Mouse (Mus musculus) mouse embryonic stem cell (cell line): Measurements from ENCODE around the gene Mettl7a2.

Experiments
- in situ Hi-C, 2 experiments: fragments of 300-500 bp; cut with MboI; formaldehyde crosslinking; loops; 1 replicate in 1 of 2; 3 replicates in 1 of 2; pipeline ENCODE4 v1.14.3; 2019 to 2020; ENCODE audit warnings: low sequenced_read_pairs in 2 of 2, low pct_unique_long_range_greater_than_20kb in 1 of 2, mixed read lengths in 1 of 2; ENCODE audit not compliant: unreplicated experiment in 1 of 2

Gene Mettl7a2

GRCm38 (mm10) chr15:100385705-100386104 lies 32.7 kb downstream of the Mettl7a2 start:
- in situ Hi-C loops, result no loop called here

- in situ Hi-C loops, result no loop called here
These were observed 34.7 kb downstream of the Mettl7a2 start for GRCm38 (mm10) chr15:100387544-100388223.

DNA sequence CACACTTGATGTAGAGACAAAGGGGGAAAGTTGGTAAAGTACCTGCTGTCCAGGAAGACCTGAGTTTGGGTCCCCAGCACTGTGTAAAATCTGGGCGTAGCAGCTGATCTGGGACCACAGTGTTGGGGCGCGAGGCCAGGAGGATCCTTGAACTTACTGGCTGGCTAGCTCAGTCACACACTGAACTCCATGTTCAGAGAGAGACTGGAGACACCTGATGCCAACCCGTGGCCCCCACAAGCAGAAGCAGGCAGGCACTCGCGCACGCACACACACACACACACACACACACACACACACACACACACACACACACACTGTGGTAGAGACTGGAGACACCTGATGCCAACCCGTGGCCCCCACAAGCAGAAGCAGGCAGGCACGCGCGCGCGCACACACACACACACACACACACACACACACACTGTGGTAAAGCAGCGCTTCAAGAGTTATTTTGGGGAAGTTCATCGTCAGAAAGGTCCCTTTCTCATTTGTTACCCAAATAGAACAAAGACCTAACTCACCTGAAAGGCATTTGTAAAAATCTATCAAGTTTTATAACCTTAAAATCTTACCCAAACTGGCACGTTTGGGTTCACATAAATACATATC lies 35.3 kb downstream of the Mettl7a2 start:
- in situ Hi-C loops, result no loop called here

GRCm38 (mm10) chr15:100388886-100389285 lies 35.9 kb downstream of the Mettl7a2 start:
- in situ Hi-C loops, result no loop called here

DNA sequence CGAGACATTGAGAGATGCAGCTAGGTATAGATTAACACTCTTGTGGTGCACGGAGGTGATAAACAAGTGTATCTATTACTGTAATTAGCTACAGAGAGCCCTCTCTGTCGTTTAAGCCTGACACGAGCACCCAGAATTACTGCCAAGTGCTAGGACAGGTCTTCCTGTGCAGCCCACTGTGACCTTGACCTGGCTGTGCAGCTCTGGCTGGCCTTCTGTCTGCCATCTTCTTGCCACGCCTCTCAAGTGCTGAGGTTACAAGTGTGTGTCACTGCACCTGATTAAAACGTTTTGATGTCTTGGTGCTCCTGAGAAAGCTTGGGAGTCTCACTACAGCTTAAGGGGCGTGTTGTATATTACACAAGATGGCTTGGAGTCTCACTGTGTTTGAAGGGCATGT lies 38.1 kb downstream of the Mettl7a2 start:
- in situ Hi-C loops, result no loop called here

- in situ Hi-C loops, result no loop called here
These were observed 38.6 kb downstream of the Mettl7a2 start for GRCm38 (mm10) chr15:100391599-100391998.

GRCm38 (mm10) chr15:100393016-100393415 lies 40.0 kb downstream of the Mettl7a2 start:
- in situ Hi-C loops, result no loop called here

GRCm38 (mm10) chr15:100395561-100395960 lies 42.6 kb downstream of the Mettl7a2 start:
- in situ Hi-C loops, result no loop called here

DNA sequence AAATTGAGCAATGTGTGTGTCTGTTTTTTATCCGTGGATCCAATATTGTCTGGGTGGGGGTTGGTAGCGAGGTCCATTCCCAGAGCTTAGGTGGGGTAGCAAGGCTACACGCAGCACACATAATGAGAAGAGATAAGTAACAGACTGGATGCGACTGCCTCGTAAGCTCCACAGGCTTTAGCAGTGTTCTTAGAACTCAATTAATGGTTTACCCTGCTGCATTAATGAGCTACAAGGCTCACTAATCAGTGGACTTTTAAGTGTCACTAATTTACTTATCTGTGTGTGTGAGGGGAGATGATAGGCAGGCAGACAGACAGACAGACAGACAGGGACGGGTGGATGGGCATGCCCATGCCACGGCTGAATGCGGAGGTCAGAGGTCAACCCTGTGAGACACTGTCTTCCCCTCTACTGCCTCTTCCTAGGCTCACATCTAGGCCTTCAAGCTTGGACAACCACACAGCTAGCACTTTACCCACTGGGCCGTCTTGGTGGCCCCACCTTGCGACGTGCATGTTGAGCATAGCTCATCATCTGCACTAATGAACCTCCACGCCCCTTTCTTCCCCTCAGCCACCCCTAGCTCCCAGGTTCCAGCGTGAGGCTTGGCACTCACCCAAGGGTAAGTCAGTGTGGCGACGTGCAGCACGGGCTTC lies 47.7 kb downstream of the Mettl7a2 start:
- in situ Hi-C loops, result no loop called here

DNA sequence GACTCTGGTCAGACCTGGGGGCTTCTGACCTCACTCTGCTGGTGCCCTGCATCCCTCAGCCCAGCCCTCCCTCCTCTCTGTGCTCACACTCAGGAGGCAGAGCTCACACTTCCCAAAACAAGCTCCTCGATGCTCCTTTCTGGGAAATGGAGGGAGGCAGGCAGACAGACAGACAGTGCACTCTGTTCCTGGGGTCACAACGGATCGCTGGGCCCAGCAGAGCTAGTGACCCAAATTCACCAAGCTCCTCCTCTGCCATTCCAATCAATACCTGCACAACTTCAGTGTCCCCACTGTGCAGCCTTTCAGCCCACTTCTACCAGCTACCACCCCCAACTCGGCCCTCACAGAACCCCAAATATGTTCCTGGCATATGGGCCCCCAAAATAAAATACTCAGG lies 48.8 kb downstream of the Mettl7a2 start:
- in situ Hi-C loops, result no loop called here

- in situ Hi-C loops, result no loop called here
These were observed 49.3 kb downstream of the Mettl7a2 start for GRCm38 (mm10) chr15:100402347-100402746.

GRCm38 (mm10) chr15:100402798-100403197 lies 49.8 kb downstream of the Mettl7a2 start:
- in situ Hi-C loops, result no loop called here

DNA sequence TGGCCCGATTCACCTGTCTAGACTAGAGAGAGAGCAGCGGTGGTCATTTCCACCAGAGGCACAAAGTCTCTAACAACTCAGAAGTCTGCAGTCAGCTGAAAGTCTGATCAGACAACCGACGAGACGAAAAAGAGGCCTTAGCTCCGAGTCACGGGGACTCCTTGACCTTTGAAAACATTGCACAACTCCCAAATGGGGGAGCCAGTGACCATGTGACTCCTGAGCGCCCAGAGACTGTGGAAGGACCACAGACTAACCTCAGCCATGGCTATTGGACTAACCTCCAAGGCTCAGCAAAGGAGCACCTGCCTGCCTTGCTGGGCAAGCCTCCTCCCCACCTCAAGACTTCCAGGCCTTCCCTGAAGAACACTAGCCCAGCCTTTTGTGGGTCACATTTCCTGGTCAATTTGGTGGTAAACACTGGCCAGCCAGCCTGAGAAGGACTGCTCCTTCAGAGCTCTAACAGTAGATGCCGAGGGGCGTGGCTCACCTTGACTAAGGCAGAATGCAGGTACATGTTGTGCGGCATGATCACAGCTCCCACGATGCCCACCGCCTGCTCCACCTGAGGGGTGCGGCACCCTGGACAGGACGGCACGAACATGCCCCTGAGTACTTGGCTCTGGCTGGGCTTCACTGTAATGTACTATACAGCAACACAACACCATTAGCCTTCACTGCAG lies 50.5 kb downstream of the Mettl7a2 start:
- in situ Hi-C loops, result no loop called here

DNA sequence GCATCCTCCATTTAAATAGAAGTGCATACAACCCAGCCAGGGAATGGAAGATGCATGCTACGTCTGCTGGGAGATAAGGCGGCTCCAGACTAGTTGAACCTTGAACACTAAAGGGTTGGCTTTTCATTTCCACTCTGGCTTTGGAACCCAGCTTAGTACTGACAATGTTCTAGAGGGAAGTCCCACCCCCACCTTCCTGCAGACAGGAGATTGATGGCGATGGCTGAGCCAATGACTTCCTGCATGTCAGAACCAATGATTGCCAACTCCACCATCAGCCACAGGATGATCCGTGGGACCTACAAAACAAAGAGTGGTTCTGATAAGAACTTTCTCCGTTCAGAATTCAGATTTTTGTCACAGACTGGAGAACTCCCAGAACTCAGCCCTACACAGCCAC lies 53.1 kb downstream of the Mettl7a2 start:
- in situ Hi-C loops, result no loop called here

DNA sequence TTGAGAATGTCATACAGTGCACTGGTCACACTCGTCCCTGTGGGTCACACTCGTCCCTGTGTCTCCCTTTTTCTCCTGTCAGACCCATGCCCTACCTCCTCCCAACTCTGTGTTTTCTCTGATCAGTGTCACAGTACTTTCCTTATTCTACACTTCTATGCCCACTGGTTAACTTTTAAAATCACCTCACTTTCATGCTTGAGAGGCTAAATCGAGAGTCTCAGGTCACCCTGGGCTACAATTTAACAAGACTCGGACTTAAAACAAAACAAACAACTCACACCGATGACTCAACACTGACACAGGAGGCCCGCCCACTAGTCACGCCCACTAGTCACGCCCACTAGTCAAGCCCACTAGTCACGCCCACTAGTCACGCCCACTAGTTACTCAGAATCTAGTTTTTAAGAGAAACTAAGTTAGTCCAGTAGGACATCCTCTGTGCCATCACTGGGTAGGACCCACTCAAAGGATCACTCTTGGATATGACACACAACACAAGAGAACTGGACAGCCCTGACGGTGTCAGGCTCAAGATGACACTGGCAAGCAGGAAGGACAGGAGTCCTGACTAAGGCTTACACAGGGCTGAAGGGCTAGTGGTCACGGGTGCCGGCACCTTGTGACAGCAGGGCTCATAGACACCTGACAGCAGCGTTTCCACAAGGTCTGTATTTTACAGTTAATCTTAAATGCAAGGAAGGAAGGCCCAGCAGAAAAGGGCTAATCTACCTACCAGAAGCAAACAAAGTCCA lies 58.1 kb downstream of the Mettl7a2 start:
- in situ Hi-C loops, result no loop called here
